Mouse (Mus musculus): Measurements from ENCODE around the gene Arhgap6. TPM values are rescaled to one million over a fixed set of nuclear protein-coding genes. Genes with fewer than 3 reads are reported as not detected.
A peak's percentile ranks its signal among the peaks of the same experiment; 100 is the strongest.

Gene Arhgap6
- total and polyA plus RNA-seq, 2 experiments from 2014 or later: 3.9 to 7.4 TPM

- no peak for TF ChIP-seq CTCF (IDR thresholded peaks at IDR 0.05; ENCODE audit: low read depth)
- TF ChIP-seq EP300 (IDR thresholded peaks at IDR 0.05; ENCODE audit: low read depth): no peak
Measured at GRCm38 (mm10) chrX:169263433-169264172, 468.7 kb downstream of the Arhgap6 start.

DNA sequence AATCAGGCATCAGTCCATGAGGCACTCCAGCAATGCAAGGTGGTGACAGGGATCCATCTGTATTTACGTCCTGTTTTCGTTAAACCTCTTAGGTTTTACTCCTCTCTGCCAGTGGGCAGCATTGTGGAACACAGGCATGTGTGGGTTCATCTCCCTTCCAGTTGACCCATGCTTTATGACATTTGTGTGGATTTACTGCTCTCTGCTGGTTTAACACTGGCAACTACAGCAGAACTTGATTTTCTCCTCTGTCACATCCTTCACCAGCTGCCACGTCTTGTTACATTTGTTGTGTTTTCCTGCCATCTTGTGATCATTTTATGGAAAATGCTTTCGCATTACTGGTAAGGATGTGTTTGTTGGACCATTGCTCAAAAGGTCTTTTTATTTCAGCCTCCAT, 504.7 kb downstream of the Arhgap6 start:
- H3K9ac ChIP-seq (replicated peaks; ENCODE audit: low read depth, low read length): no peak overlapping the region
- WGBS: 46% methylated on average over 4 of the region's 4 CpGs
- DNase-seq (ENCODE audit: low spot score) (peak; percentile 30), ATAC-seq (ENCODE audit: insufficient read depth, low read depth) (no peak)
- no peak overlapping the region for H3K4me3 ChIP-seq (ENCODE audit: low read depth, low read length)
- H3K9me3 ChIP-seq (replicated peaks; ENCODE audit: control insufficient read depth, low read length): no peaks in the 10 kb centered on the region
- no peaks in the 10 kb centered on the region for H3K27me3 ChIP-seq (ENCODE audit: control insufficient read depth, insufficient read depth, low read length)
- no peaks in the 10 kb centered on the region for H3K36me3 ChIP-seq (replicated peaks; ENCODE audit: control insufficient read depth, insufficient read depth, low read length)
- peak; percentile 55 for TF ChIP-seq CTCF (IDR thresholded peaks at IDR 0.05; ENCODE audit: low read depth)
- no peak for TF ChIP-seq EP300 (IDR thresholded peaks at IDR 0.05; ENCODE audit: low read depth)
- no peak overlapping the region for H3K27ac ChIP-seq (ENCODE audit: low read depth)
- no peak overlapping the region for H3K4me2 ChIP-seq (ENCODE audit: low read depth, low read length)
- H3K4me1 ChIP-seq (ENCODE audit: control insufficient read depth, insufficient read depth): no peaks in the 10 kb centered on the region

More at GRCm38 (mm10) chrX:169263433-169264172, 468.7 kb downstream of the Arhgap6 start:
- Histone ChIP-seq H3K36me3 (replicated peaks; ENCODE audit: control insufficient read depth, insufficient read depth, low read length) (no peaks in the 10 kb centered on the region), H3K4me2 (ENCODE audit: low read depth, low read length) (no peak overlapping the region), H3K27me3 (ENCODE audit: control insufficient read depth, insufficient read depth, low read length) (no peaks in the 10 kb centered on the region), H3K9me3 (replicated peaks; ENCODE audit: control insufficient read depth, low read length) (no peaks in the 10 kb centered on the region), H3K4me1 (ENCODE audit: control insufficient read depth, insufficient read depth) (no peaks in the 10 kb centered on the region), H3K27ac (ENCODE audit: low read depth) (no peak overlapping the region), H3K4me3 (ENCODE audit: low read depth, low read length) (no peak overlapping the region), H3K9ac (replicated peaks; ENCODE audit: low read depth, low read length) (no peak overlapping the region)
- WGBS: 57% methylated on average over 8 of the region's 8 CpGs
- no peak for ATAC-seq (ENCODE audit: insufficient read depth, low read depth)
- no peak for DNase-seq (ENCODE audit: low spot score)

- 0 out of 2 replicates have a peak overlapping the region, but pooled peaks have one; percentile 25 for H3K27ac ChIP-seq (ENCODE audit: low read depth)
- H3K9me3 ChIP-seq (replicated peaks; ENCODE audit: control insufficient read depth, low read length): no peaks in the 10 kb centered on the region
- 46% methylated on average over 26 of the region's 26 CpGs for WGBS
- H3K4me3 ChIP-seq (ENCODE audit: low read depth, low read length): no peak overlapping the region
- no peak for DNase-seq (ENCODE audit: low spot score)
- TF ChIP-seq CTCF (IDR thresholded peaks at IDR 0.05; ENCODE audit: low read depth) (no peak), EP300 (IDR thresholded peaks at IDR 0.05; ENCODE audit: low read depth) (no peak)
- ATAC-seq (ENCODE audit: insufficient read depth, low read depth): no peak
- no peaks in the 10 kb centered on the region for H3K27me3 ChIP-seq (ENCODE audit: control insufficient read depth, insufficient read depth, low read length)
- no peak overlapping the region; the same call in 1 of the 2 replicates for H3K4me2 ChIP-seq (ENCODE audit: low read depth, low read length)
- H3K36me3 ChIP-seq (replicated peaks; ENCODE audit: control insufficient read depth, insufficient read depth, low read length): no peaks in the 10 kb centered on the region
- H3K9ac ChIP-seq (replicated peaks; ENCODE audit: low read depth, low read length): no peak overlapping the region
- no peaks in the 10 kb centered on the region for H3K4me1 ChIP-seq (ENCODE audit: control insufficient read depth, insufficient read depth)
Measured at GRCm38 (mm10) chrX:169302271-169303045, 507.6 kb downstream of the Arhgap6 start.

DNA sequence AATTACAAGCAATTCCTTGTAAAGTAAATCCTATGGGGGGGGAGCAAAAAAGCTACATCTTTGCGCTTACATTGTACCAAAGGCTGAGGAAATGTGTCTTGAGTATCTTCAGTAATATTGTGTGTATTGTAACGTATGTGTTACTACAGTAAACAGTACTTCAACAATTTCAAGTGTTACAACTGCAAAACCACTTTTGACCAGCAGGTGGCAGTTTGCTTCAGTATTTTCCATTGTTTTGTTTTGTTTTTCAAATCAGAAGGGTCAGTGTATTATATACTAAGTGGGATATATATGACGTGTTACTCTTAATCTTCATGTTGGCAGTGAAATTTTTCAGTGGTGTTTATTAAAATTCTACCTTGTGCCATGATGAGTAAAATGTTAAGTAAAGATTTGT, 509.0 kb downstream of the Arhgap6 start:
- Histone ChIP-seq H3K36me3 (replicated peaks; ENCODE audit: control insufficient read depth, insufficient read depth, low read length) (no peaks in the 10 kb centered on the region), H3K4me1 (ENCODE audit: control insufficient read depth, insufficient read depth) (no peaks in the 10 kb centered on the region), H3K9ac (replicated peaks; ENCODE audit: low read depth, low read length) (no peak overlapping the region), H3K9me3 (replicated peaks; ENCODE audit: control insufficient read depth, low read length) (no peaks in the 10 kb centered on the region), H3K4me2 (ENCODE audit: low read depth, low read length) (no peak overlapping the region), H3K27ac (ENCODE audit: low read depth) (no peak overlapping the region), H3K4me3 (ENCODE audit: low read depth, low read length) (no peak overlapping the region), H3K27me3 (ENCODE audit: control insufficient read depth, insufficient read depth, low read length) (no peaks in the 10 kb centered on the region)
- DNase-seq (ENCODE audit: low spot score) (no peak), ATAC-seq (ENCODE audit: insufficient read depth, low read depth) (no peak)
- TF ChIP-seq EP300 (IDR thresholded peaks at IDR 0.05; ENCODE audit: low read depth) (no peak), CTCF (IDR thresholded peaks at IDR 0.05; ENCODE audit: low read depth) (peak; percentile 53)
- WGBS: 44% methylated on average over 3 of the region's 3 CpGs

DNA sequence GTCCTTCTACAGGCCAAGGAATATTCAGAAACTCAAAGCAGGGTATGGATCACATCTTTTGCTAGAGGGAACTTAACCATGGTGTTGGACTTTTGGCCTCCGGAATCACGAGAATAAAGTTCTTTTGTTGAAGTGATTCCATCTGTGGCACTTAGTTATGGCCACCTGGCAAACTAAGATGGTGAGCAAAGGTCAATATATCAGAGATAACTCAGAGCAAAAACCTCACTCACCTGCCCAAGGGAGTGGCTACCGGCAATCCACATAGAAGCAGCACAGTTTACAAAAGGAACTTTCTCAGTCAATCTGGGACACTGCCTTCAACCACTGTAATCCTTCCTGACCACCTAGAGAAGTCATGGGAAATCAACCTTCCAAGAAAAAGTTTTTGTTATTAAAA, 513.7 kb downstream of the Arhgap6 start:
- Histone ChIP-seq H3K9ac (replicated peaks; ENCODE audit: low read depth, low read length) (no peak overlapping the region), H3K4me3 (ENCODE audit: low read depth, low read length) (no peak overlapping the region), H3K4me1 (ENCODE audit: control insufficient read depth, insufficient read depth) (no peaks in the 10 kb centered on the region), H3K36me3 (replicated peaks; ENCODE audit: control insufficient read depth, insufficient read depth, low read length) (peaks cover 13% of the 10 kb centered on the region; the same call in 1 of the 2 replicates), H3K4me2 (ENCODE audit: low read depth, low read length) (no peak overlapping the region), H3K9me3 (replicated peaks; ENCODE audit: control insufficient read depth, low read length) (no peaks in the 10 kb centered on the region), H3K27me3 (ENCODE audit: control insufficient read depth, insufficient read depth, low read length) (no peaks in the 10 kb centered on the region), H3K27ac (ENCODE audit: low read depth) (no peak overlapping the region)
- no peak for ATAC-seq (ENCODE audit: insufficient read depth, low read depth)
- 81% methylated on average over 3 of the region's 3 CpGs for WGBS
- TF ChIP-seq CTCF (IDR thresholded peaks at IDR 0.05; ENCODE audit: low read depth) (no peak), EP300 (IDR thresholded peaks at IDR 0.05; ENCODE audit: low read depth) (no peak)
- DNase-seq (ENCODE audit: low spot score): no peak
